Mouse (Mus musculus): Measurements from ENCODE around the gene Ddx28. TPM values are rescaled to one million over a fixed set of nuclear protein-coding genes. Genes with fewer than 3 reads are reported as not detected.

Ddx28 gene
- polyA plus RNA-seq, 1 experiment from 2014 or later = 22.3 TPM

GRCm38 (mm10) chr8:105966692-105967311, 44.9 kb downstream of the Ddx28 start:
- 4% methylated on average over 19 of the region's 19 CpGs for WGBS
- Histone ChIP-seq H3K4me3 (ENCODE audit: low read depth, low read length) (peak overlapping the region; percentile 89), H3K36me3 (ENCODE audit: control insufficient read depth, insufficient read depth, low read length) (no peaks in the 10 kb centered on the region), H3K9ac (ENCODE audit: low read depth, low read length) (peak overlapping the region; percentile 90), H3K27ac (ENCODE audit: low read depth, low read length) (peak overlapping the region; percentile 95), H3K27me3 (replicated peaks; ENCODE audit: control insufficient read depth, insufficient read depth, low read length) (no peaks in the 10 kb centered on the region), H3K9me3 (ENCODE audit: control insufficient read depth, low read length) (no peaks in the 10 kb centered on the region), H3K4me1 (replicated peaks; ENCODE audit: control insufficient read depth, insufficient read depth, low read length) (peaks cover 26% of the 10 kb centered on the region), H3K4me2 (peak overlapping the region; percentile 93)
- peak; percentile 78 for ATAC-seq (replicated peaks; ENCODE audit: low FRiP score)
- DNase-seq (ENCODE audit: low spot score) = peak; percentile 79

- H3K9ac ChIP-seq (ENCODE audit: low read depth, low read length) = peak within 1 kb of the TSS; percentile 90
- peak within 1 kb of the TSS; percentile 95 for H3K27ac ChIP-seq (ENCODE audit: low read depth, low read length)
- H3K27me3 ChIP-seq (replicated peaks; ENCODE audit: control insufficient read depth, insufficient read depth, low read length) = no peaks in the 10 kb centered on the region
- under 1% methylated on average over 47 of the region's 47 CpGs for WGBS
- H3K4me1 ChIP-seq (replicated peaks; ENCODE audit: control insufficient read depth, insufficient read depth, low read length) = peaks cover 35% of the 10 kb centered on the region
- peak within 1 kb of the TSS; percentile 93 for H3K4me2 ChIP-seq
- DNase-seq (ENCODE audit: low spot score) = peak; percentile 87
- H3K36me3 ChIP-seq (ENCODE audit: control insufficient read depth, insufficient read depth, low read length) = no peaks in the 10 kb centered on the region
- peak; percentile 82 for ATAC-seq (replicated peaks; ENCODE audit: low FRiP score)
- no peaks in the 10 kb centered on the region for H3K9me3 ChIP-seq (ENCODE audit: control insufficient read depth, low read length)
- H3K4me3 ChIP-seq (ENCODE audit: low read depth, low read length) = peak within 1 kb of the TSS; percentile 89
Observed at GRCm38 (mm10) chr8:105965905-105966341, 45.8 kb downstream of the Ddx28 start, which contains the start of gene Slc12a4. Gene Slc12a4 (minus strand): TSS chr8:105966097.

GRCm38 (mm10) chr8:105965266-105965904, 46.3 kb downstream of the Ddx28 start:
- ATAC-seq (replicated peaks; ENCODE audit: low FRiP score) = peak; percentile 61
- peaks cover 1% of the 10 kb centered on the region; the same call in 1 of the 2 replicates for H3K36me3 ChIP-seq (ENCODE audit: control insufficient read depth, insufficient read depth, low read length)
- DNase-seq (ENCODE audit: low spot score) = peak; percentile 66
- H3K4me3 ChIP-seq (ENCODE audit: low read depth, low read length) = peak overlapping the region; percentile 89
- H3K9me3 ChIP-seq (ENCODE audit: control insufficient read depth, low read length) = no peaks in the 10 kb centered on the region
- peak overlapping the region; percentile 90 for H3K9ac ChIP-seq (ENCODE audit: low read depth, low read length)
- peak overlapping the region; percentile 93 for H3K4me2 ChIP-seq
- H3K27me3 ChIP-seq (replicated peaks; ENCODE audit: control insufficient read depth, insufficient read depth, low read length) = no peaks in the 10 kb centered on the region
- H3K27ac ChIP-seq (ENCODE audit: low read depth, low read length) = peak overlapping the region; percentile 95
- peaks cover 37% of the 10 kb centered on the region for H3K4me1 ChIP-seq (replicated peaks; ENCODE audit: control insufficient read depth, insufficient read depth, low read length)
- WGBS = under 1% methylated on average over 40 of the region's 40 CpGs

GRCm38 (mm10) chr8:105964506-105965265, 47.0 kb downstream of the Ddx28 start:
- H3K4me3 ChIP-seq (ENCODE audit: low read depth, low read length) = peak overlapping the region; percentile 89
- DNase-seq (ENCODE audit: low spot score) (no peak), ATAC-seq (replicated peaks; ENCODE audit: low FRiP score) (no peak)
- no peaks in the 10 kb centered on the region for H3K27me3 ChIP-seq (replicated peaks; ENCODE audit: control insufficient read depth, insufficient read depth, low read length)
- H3K36me3 ChIP-seq (ENCODE audit: control insufficient read depth, insufficient read depth, low read length) = peaks cover 5% of the 10 kb centered on the region; the same call in 1 of the 2 replicates
- H3K4me1 ChIP-seq (replicated peaks; ENCODE audit: control insufficient read depth, insufficient read depth, low read length) = peaks cover 37% of the 10 kb centered on the region
- H3K27ac ChIP-seq (ENCODE audit: low read depth, low read length) = peak overlapping the region; percentile 95; the same call in 1 of the 2 replicates
- no peaks in the 10 kb centered on the region for H3K9me3 ChIP-seq (ENCODE audit: control insufficient read depth, low read length)
- peak overlapping the region; percentile 93 for H3K4me2 ChIP-seq
- peak overlapping the region; percentile 90 for H3K9ac ChIP-seq (ENCODE audit: low read depth, low read length)
- 60% methylated on average over 12 of the region's 12 CpGs for WGBS

- H3K36me3 ChIP-seq (ENCODE audit: control insufficient read depth, insufficient read depth, low read length) = peaks cover 19% of the 10 kb centered on the region
- no peaks in the 10 kb centered on the region for H3K27me3 ChIP-seq (replicated peaks; ENCODE audit: control insufficient read depth, insufficient read depth, low read length)
- no peaks in the 10 kb centered on the region for H3K9me3 ChIP-seq (ENCODE audit: control insufficient read depth, low read length)
- peak overlapping the region; percentile 44 for H3K4me2 ChIP-seq
- H3K27ac ChIP-seq (ENCODE audit: low read depth, low read length) = no peak overlapping the region
- DNase-seq (ENCODE audit: low spot score) (no peak), ATAC-seq (replicated peaks; ENCODE audit: low FRiP score) (peak; percentile 33; the same call in 1 of the 2 replicates)
- 45% methylated on average over 10 of the region's 10 CpGs for WGBS
- H3K9ac ChIP-seq (ENCODE audit: low read depth, low read length) = no peak overlapping the region; the same call in 1 of the 2 replicates
- H3K4me3 ChIP-seq (ENCODE audit: low read depth, low read length) = no peak overlapping the region; the same call in 1 of the 2 replicates
- H3K4me1 ChIP-seq (replicated peaks; ENCODE audit: control insufficient read depth, insufficient read depth, low read length) = peaks cover 30% of the 10 kb centered on the region
Observed at GRCm38 (mm10) chr8:105961536-105961935, 50.1 kb downstream of the Ddx28 start.

GRCm38 (mm10) chr8:105961101-105961500, 50.6 kb downstream of the Ddx28 start:
- no peaks in the 10 kb centered on the region for H3K9me3 ChIP-seq (ENCODE audit: control insufficient read depth, low read length)
- H3K4me1 ChIP-seq (replicated peaks; ENCODE audit: control insufficient read depth, insufficient read depth, low read length) = peaks cover 30% of the 10 kb centered on the region
- H3K4me3 ChIP-seq (ENCODE audit: low read depth, low read length) = no peak overlapping the region; the same call in 1 of the 2 replicates
- peak overlapping the region; percentile 44 for H3K4me2 ChIP-seq
- H3K9ac ChIP-seq (ENCODE audit: low read depth, low read length) = no peak overlapping the region
- no peaks in the 10 kb centered on the region for H3K27me3 ChIP-seq (replicated peaks; ENCODE audit: control insufficient read depth, insufficient read depth, low read length)
- ATAC-seq (replicated peaks; ENCODE audit: low FRiP score) = no peak
- DNase-seq (ENCODE audit: low spot score) = no peak
- H3K27ac ChIP-seq (ENCODE audit: low read depth, low read length) = no peak overlapping the region
- H3K36me3 ChIP-seq (ENCODE audit: control insufficient read depth, insufficient read depth, low read length) = peaks cover 19% of the 10 kb centered on the region
- WGBS = 59% methylated on average over 14 of the region's 14 CpGs

Other genes starting within 250 kb of the Ddx28 start
- gene Ranbp10, start 184.5 kb downstream of the Ddx28 start, polyA plus RNA-seq (2014; fragmentation: Nextera tagmentation; extraction: Ambion mirVana) = 20.2 and 22.0 TPM in 2 replicates
- gene Tsnaxip1, start 184.2 kb downstream of the Ddx28 start, polyA plus RNA-seq (2014; fragmentation: Nextera tagmentation; extraction: Ambion mirVana) = 0.12 TPM in 1 of 2 replicates, not detected in the other
- gene Cenpt, start 158.6 kb downstream of the Ddx28 start, polyA plus RNA-seq (2014; fragmentation: Nextera tagmentation; extraction: Ambion mirVana) = 37.0 and 37.5 TPM in 2 replicates
- 62.0 and 66.5 TPM in 2 replicates for gene Thap11, start 156.8 kb downstream of the Ddx28 start, polyA plus RNA-seq (2014; fragmentation: Nextera tagmentation; extraction: Ambion mirVana)
- 304 and 312 TPM in 2 replicates for gene Nutf2, start 151.3 kb downstream of the Ddx28 start, polyA plus RNA-seq (2014; fragmentation: Nextera tagmentation; extraction: Ambion mirVana)
- 43.7 and 47.5 TPM in 2 replicates for gene Edc4, start 131.0 kb downstream of the Ddx28 start, polyA plus RNA-seq (2014; fragmentation: Nextera tagmentation; extraction: Ambion mirVana)
- not detected in 2 replicates for gene Nrn1l, start 118.3 kb downstream of the Ddx28 start, polyA plus RNA-seq (2014; fragmentation: Nextera tagmentation; extraction: Ambion mirVana)
- gene Pskh1, start 111.4 kb downstream of the Ddx28 start, polyA plus RNA-seq (2014; fragmentation: Nextera tagmentation; extraction: Ambion mirVana) = 21.4 and 22.8 TPM in 2 replicates
- 1.9 and 3.0 TPM in 2 replicates for gene Ctrl, start 78.0 kb downstream of the Ddx28 start, polyA plus RNA-seq (2014; fragmentation: Nextera tagmentation; extraction: Ambion mirVana)
- gene Psmb10, start 73.4 kb downstream of the Ddx28 start, polyA plus RNA-seq (2014; fragmentation: Nextera tagmentation; extraction: Ambion mirVana) = 142 and 160 TPM in 2 replicates
- 32.1 and 32.7 TPM in 2 replicates for gene Lcat, start 68.5 kb downstream of the Ddx28 start, polyA plus RNA-seq (2014; fragmentation: Nextera tagmentation; extraction: Ambion mirVana)
- 25.6 and 25.8 TPM in 2 replicates for gene Slc12a4, start 45.8 kb downstream of the Ddx28 start, polyA plus RNA-seq (2014; fragmentation: Nextera tagmentation; extraction: Ambion mirVana)
- gene Dpep3, start 32.5 kb downstream of the Ddx28 start, polyA plus RNA-seq (2014; fragmentation: Nextera tagmentation; extraction: Ambion mirVana) = not detected in 2 replicates
- 24.0 and 25.0 TPM in 2 replicates for gene Dus2, start 20.5 kb downstream of the Ddx28 start, polyA plus RNA-seq (2014; fragmentation: Nextera tagmentation; extraction: Ambion mirVana)
- gene Dpep2nb, start 5.9 kb downstream of the Ddx28 start, polyA plus RNA-seq (2014; fragmentation: Nextera tagmentation; extraction: Ambion mirVana) = not detected in 2 replicates
- gene Nfatc3, start 47.0 kb upstream of the Ddx28 start, polyA plus RNA-seq (2014; fragmentation: Nextera tagmentation; extraction: Ambion mirVana) = 5.3 and 6.2 TPM in 2 replicates
- 11.6 and 12.7 TPM in 2 replicates for gene Esrp2, start 125.1 kb upstream of the Ddx28 start, polyA plus RNA-seq (2014; fragmentation: Nextera tagmentation; extraction: Ambion mirVana)
- gene Pla2g15, start 138.5 kb upstream of the Ddx28 start, polyA plus RNA-seq (2014; fragmentation: Nextera tagmentation; extraction: Ambion mirVana) = 9.2 and 9.6 TPM in 2 replicates
- gene Slc7a6, start 157.0 kb upstream of the Ddx28 start, polyA plus RNA-seq (2014; fragmentation: Nextera tagmentation; extraction: Ambion mirVana) = 46.3 and 52.5 TPM in 2 replicates
- gene Slc7a6os, start 199.1 kb upstream of the Ddx28 start, polyA plus RNA-seq (2014; fragmentation: Nextera tagmentation; extraction: Ambion mirVana) = 34.8 and 36.5 TPM in 2 replicates
- 65.1 and 75.7 TPM in 2 replicates for gene Prmt7, start 199.1 kb upstream of the Ddx28 start, polyA plus RNA-seq (2014; fragmentation: Nextera tagmentation; extraction: Ambion mirVana)

Data from liver, embryonic 11.5 days (tissue).